Mouse (Mus musculus): ENCODE measurements around the gene Mrap2. TPM values are rescaled to one million over a fixed set of nuclear protein-coding genes. Genes with fewer than 3 reads are reported as not detected.
"Not testable (repeated sequence)": the region's sequence is repeated elsewhere in the genome, so short reads cannot be mapped to it uniquely, and the experiment has no call there.

The Mrap2 gene
- not detected in 2 replicates for polyA plus RNA-seq (2015; fragmentation: Nextera tagmentation; extraction: Ambion mirVana)

DNA sequence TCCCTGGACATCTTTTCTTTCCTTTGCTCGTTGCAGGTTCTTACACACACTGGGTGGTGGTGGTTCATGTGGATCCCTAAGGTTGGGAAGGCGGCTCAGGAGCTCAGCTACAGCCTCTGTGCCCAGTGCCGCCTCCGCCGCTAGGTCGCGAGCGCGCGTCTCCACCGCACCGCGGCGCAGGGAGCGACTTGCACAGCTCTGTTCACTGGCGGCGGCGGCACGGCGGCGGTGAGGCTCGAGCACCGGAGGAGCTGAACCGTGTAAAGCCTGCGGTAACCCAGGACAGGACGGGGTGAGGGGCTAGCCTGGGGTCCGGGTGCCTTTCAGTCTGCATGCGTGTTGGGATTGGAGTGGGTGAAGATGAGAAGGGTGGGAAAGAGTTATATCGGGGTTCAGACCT is at the start of gene Mrap2:
Gene Mrap2 (plus strand): TSS at position 201 of the 400 bp plus-strand sequence.
- Histone ChIP-seq H3K4me2 (peak within 1 kb of the TSS; percentile 78), H3K27me3 (replicated peaks) (peaks cover 59% of the 10 kb centered on the region), H3K4me3 (peak within 1 kb of the TSS; percentile 45), H3K27ac (replicated peaks) (no peak within 1 kb of the TSS), H3K9ac (peak within 1 kb of the TSS; percentile 58), H3K4me1 (peaks cover 13% of the 10 kb centered on the region), H3K9me3 (no peaks in the 10 kb centered on the region), H3K36me3 (no peaks in the 10 kb centered on the region)
- ATAC-seq (ENCODE audit: extremely low read depth, insufficient number of reproducible peaks, low FRiP score, low TSS enrichment): no peak
- 2% methylated on average over 29 of the region's 29 CpGs for WGBS

DNA sequence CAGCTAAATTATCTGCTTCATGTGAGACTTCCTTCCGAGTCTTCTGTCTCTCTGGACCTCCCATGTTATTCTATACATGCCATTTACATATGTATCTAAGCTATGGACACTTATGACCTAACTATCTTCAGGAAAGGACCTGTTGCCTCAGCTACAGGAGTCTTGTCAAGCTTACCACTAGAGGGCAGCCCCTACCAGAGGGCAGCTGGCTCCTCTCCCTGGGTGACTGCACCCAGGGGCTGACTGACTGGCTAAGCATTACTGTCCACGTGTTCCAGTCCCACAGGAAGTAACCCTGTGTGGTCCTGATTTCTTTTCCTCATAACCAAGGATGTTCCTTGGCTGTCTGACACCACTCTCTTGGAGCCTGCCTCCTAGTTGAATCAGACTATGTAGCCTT is 46.1 kb upstream of the Mrap2 start:
- 40% methylated on average over 2 of the region's 2 CpGs for WGBS

DNA sequence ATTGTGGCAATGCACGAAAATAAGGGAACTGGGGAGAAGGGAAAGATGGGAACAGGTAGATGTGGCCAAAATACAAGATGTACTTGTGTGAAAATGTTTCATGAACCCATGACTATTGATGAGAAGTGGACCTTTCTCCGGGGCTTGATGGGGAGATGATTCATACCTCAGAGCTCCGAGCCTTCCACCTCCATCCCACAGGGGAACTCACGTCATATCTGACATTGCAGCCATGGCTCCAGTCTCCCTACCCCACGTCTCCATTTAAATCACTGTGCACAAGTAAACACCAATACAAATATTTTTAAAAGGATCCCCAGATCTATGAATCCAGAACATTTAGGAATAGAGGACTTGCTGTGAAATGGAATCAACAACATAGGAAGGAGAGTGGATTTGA is 29.1 kb upstream of the Mrap2 start:
- no peak overlapping the region for H3K4me2 ChIP-seq
- no peak for ATAC-seq (ENCODE audit: extremely low read depth, insufficient number of reproducible peaks, low FRiP score, low TSS enrichment)
- no peaks in the 10 kb centered on the region for H3K27me3 ChIP-seq (replicated peaks)
- H3K9me3 ChIP-seq: no peaks in the 10 kb centered on the region
- H3K27ac ChIP-seq (replicated peaks): no peak overlapping the region
- WGBS: 73% methylated on average over 5 of the region's 5 CpGs
- no peak overlapping the region for H3K4me3 ChIP-seq
- no peaks in the 10 kb centered on the region for H3K4me1 ChIP-seq
- no peaks in the 10 kb centered on the region for H3K36me3 ChIP-seq
- no peak overlapping the region for H3K9ac ChIP-seq

More for the DNA sequence above, 46.1 kb upstream of the Mrap2 start:
- H3K4me2 ChIP-seq: no peak overlapping the region
- no peak overlapping the region for H3K27ac ChIP-seq (replicated peaks)
- ATAC-seq (ENCODE audit: extremely low read depth, insufficient number of reproducible peaks, low FRiP score, low TSS enrichment): no peak
- no peaks in the 10 kb centered on the region for H3K27me3 ChIP-seq (replicated peaks)
- H3K9ac ChIP-seq: no peak overlapping the region
- H3K9me3 ChIP-seq: no peaks in the 10 kb centered on the region
- H3K4me1 ChIP-seq: no peaks in the 10 kb centered on the region
- H3K4me3 ChIP-seq: no peak overlapping the region
- H3K36me3 ChIP-seq: no peaks in the 10 kb centered on the region

DNA sequence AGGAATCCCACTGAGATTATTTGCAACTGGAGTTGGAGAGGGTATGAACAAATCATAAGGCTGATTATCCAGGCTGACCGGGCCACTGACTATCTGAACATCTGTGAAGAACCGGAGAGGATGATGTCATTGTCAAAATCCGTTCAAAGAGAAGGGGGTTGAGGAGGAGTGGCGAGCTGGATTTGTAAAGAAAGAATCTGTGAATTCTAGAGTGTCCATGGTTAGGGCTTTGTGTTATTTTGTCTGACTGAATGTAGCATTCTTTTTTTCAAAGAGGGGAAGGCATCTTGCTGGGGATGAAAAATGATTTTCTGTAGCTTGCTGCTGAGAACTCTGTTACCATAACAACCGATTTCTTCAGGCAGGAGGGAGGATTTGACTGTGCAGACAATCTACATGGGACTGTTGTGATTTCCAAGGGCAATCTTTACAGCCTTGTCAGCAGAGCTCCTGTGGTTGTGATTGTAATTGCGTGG is 28.6 kb upstream of the Mrap2 start:
- whole genome bisulfite sequencing: 56% methylated on average over 6 of the region's 6 CpGs
- Histone ChIP-seq H3K36me3 (no peaks in the 10 kb centered on the region), H3K4me1 (no peaks in the 10 kb centered on the region), H3K27ac (replicated peaks) (no peak overlapping the region), H3K9me3 (no peaks in the 10 kb centered on the region), H3K27me3 (replicated peaks) (no peaks in the 10 kb centered on the region), H3K9ac (no peak overlapping the region), H3K4me2 (no peak overlapping the region), H3K4me3 (no peak overlapping the region)
- ATAC-seq (ENCODE audit: extremely low read depth, insufficient number of reproducible peaks, low FRiP score, low TSS enrichment): no peak

DNA sequence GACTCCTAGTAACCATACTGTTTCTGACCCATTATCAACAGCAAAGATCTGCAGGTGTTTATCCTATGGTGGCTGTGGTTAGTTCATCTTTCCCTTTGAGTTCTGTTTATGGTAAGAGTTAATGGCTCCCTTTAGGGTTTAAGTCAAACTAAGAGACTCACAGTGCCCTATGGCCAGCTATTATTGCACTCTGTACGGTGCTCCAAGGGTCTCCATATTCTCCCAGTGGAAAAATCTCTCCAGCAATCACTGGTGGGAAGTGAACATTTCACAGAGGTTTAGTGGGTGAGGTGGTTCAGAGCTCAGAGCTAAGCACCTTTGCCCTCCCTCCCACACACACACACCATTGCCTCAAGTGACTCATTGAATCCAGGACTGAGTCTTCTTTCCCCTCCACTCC is 28.1 kb upstream of the Mrap2 start:
- H3K4me3 ChIP-seq: no peak overlapping the region
- H3K4me2 ChIP-seq: no peak overlapping the region
- no peaks in the 10 kb centered on the region for H3K27me3 ChIP-seq (replicated peaks)
- H3K27ac ChIP-seq (replicated peaks): no peak overlapping the region
- no peaks in the 10 kb centered on the region for H3K36me3 ChIP-seq
- no peaks in the 10 kb centered on the region for H3K9me3 ChIP-seq
- 80% methylated on average over 1 of the region's 1 CpGs for WGBS
- H3K4me1 ChIP-seq: no peaks in the 10 kb centered on the region
- ATAC-seq (ENCODE audit: extremely low read depth, insufficient number of reproducible peaks, low FRiP score, low TSS enrichment): no peak
- H3K9ac ChIP-seq: no peak overlapping the region

DNA sequence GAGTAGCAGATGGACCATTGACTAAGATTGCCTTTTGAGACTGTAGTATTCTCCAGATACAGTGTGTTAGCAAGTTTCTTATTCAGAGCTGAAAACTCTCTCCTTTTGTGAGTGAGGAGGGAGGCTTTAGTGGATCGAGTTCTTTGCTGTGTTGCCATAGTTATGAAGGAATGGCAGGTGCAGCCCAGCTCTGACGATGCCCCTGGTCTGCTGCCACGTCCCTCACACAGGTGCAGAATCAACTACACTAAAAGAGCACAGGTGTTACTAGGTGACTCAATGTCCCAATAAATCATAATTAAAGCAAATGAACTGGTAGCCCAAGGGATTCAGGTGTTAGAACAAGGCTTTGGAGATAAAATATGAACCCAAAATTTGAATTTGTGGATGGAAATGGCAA is 25.1 kb upstream of the Mrap2 start:
- H3K4me3 ChIP-seq: no peak overlapping the region
- no peaks in the 10 kb centered on the region for H3K27me3 ChIP-seq (replicated peaks)
- no peaks in the 10 kb centered on the region for H3K4me1 ChIP-seq
- no peak overlapping the region for H3K9ac ChIP-seq
- no peaks in the 10 kb centered on the region for H3K36me3 ChIP-seq
- no peak overlapping the region for H3K4me2 ChIP-seq
- H3K9me3 ChIP-seq: no peaks in the 10 kb centered on the region
- no peak for ATAC-seq (ENCODE audit: extremely low read depth, insufficient number of reproducible peaks, low FRiP score, low TSS enrichment)
- WGBS: 68% methylated on average over 3 of the region's 3 CpGs
- no peak overlapping the region for H3K27ac ChIP-seq (replicated peaks)

DNA sequence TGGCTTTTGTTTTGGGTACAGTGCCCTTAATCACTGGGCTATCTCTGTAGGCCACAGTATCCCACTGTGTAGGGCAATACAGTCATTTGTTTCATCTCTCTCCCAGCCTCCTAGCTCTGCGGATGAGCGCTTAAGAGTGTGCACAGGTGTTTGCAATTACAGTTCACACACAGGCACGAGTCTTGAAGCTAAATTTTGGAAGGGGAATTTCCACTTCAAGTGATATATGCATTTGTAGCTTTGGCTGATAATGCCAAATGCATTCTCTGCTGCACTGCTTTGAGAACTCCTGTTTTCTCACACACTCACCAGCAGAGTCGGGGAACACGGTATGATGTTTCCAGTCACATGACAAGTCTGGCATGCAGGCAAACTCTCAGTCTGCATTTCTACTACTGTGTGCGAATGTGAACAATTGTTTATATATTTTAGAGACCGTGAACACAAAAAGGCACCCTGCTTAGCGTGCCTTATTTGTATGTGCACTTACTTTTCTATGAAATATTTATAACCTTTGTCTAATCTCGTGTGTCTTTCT is 22.1 kb upstream of the Mrap2 start:
- WGBS: 58% methylated on average over 9 of the region's 9 CpGs
- H3K4me1 ChIP-seq: no peaks in the 10 kb centered on the region
- no peaks in the 10 kb centered on the region for H3K36me3 ChIP-seq
- no peaks in the 10 kb centered on the region for H3K27me3 ChIP-seq (replicated peaks)
- ATAC-seq (ENCODE audit: extremely low read depth, insufficient number of reproducible peaks, low FRiP score, low TSS enrichment): no peak
- H3K4me2 ChIP-seq: no peak overlapping the region
- H3K9me3 ChIP-seq: no peaks in the 10 kb centered on the region
- no peak overlapping the region for H3K27ac ChIP-seq (replicated peaks)
- H3K4me3 ChIP-seq: no peak overlapping the region
- H3K9ac ChIP-seq: no peak overlapping the region

DNA sequence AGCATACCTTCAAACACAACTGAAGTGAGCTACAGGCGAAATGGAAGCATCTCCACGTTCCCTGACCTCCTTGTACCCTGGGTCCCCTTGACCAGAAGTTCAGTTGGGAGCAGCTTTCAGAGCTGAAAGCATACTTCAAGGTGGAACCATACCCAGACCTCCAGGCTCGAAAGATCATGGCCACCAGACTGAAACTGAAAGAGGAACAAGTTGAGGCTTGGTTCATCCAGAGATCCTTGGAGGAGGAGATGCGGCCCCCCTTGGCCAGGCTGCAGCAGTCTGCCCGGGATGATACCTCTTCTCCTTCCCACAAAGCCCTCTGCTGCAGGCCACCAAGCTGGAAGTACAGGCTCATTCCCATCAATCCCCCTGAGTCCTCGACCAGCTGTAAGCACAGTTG is 17.1 kb upstream of the Mrap2 start:
- WGBS: 66% methylated on average over 6 of the region's 6 CpGs
- ATAC-seq (ENCODE audit: extremely low read depth, insufficient number of reproducible peaks, low FRiP score, low TSS enrichment); H3K27ac ChIP-seq (replicated peaks); H3K4me1 ChIP-seq; H3K9ac ChIP-seq; H3K9me3 ChIP-seq; H3K36me3 ChIP-seq; H3K4me2 ChIP-seq; H3K27me3 ChIP-seq (replicated peaks); H3K4me3 ChIP-seq: not testable (repeated sequence)

DNA sequence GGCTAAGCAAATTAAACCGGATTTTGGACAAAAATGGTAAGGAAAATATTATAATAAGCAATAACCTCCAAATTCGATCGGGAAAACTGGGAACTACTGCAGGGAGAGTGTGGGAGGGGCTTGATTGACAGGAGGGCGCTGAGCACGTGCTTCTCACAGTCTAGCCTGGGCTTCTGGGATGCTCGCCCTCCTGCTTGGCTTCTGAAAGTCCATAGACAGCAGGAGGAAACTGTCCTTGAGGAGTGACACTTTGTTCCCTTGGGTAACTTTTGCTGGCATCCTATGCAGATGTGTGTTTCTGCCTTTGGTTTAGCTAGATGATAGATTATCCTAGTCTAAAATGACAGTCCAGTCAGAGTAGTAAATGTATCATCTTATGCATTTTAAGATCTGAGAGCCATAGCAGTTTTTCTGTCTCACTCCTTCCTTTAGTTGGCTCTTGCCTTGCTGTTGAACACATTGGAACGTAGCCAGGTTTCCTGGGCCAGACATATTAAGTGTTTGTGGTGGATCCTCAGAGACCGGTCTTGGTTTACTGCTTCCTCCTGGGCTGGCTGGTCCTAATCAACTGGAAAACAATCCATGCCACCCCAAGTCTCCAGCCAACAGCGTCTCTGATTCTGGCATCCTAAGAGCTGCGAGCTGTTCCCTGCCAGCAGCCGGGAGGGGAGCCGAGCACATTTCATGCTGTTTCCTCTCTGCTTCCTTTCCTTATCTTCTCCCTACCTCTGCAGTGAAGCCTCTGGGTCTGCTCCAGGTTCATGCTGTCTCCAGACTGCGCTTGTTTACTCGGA is 8.1 kb upstream of the Mrap2 start:
- H3K36me3 ChIP-seq: no peaks in the 10 kb centered on the region
- no peak for ATAC-seq (ENCODE audit: extremely low read depth, insufficient number of reproducible peaks, low FRiP score, low TSS enrichment)
- peaks cover 7% of the 10 kb centered on the region; the same call in 1 of the 2 replicates for H3K4me1 ChIP-seq
- H3K27ac ChIP-seq (replicated peaks): no peak overlapping the region
- no peak overlapping the region for H3K9ac ChIP-seq
- no peaks in the 10 kb centered on the region for H3K9me3 ChIP-seq
- no peak overlapping the region for H3K4me3 ChIP-seq
- no peak overlapping the region for H3K4me2 ChIP-seq
- WGBS: 48% methylated on average over 14 of the region's 14 CpGs
- peaks cover 13% of the 10 kb centered on the region; the same call in 1 of the 2 replicates for H3K27me3 ChIP-seq (replicated peaks)

DNA sequence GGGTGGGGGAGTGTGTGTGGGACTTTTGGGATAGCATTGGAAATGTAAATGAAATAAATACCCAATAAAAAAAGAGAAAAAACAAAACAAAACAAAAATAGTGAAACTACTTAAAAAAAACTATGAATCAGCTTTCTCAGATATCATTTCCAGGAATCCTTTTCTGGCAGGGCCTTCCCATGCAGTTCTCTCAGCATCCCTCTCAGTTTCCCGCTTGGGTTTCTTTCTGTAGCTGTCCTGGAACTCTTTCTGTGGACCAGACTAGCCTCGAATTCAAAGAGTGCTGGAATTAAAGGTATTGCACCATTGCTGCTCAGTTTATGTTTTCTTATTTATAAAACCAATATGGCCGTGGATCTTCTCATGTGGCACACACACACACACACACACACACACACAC is 1.0 kb upstream of the Mrap2 start:
- peaks cover 59% of the 10 kb centered on the region for H3K27me3 ChIP-seq (replicated peaks)

DNA sequence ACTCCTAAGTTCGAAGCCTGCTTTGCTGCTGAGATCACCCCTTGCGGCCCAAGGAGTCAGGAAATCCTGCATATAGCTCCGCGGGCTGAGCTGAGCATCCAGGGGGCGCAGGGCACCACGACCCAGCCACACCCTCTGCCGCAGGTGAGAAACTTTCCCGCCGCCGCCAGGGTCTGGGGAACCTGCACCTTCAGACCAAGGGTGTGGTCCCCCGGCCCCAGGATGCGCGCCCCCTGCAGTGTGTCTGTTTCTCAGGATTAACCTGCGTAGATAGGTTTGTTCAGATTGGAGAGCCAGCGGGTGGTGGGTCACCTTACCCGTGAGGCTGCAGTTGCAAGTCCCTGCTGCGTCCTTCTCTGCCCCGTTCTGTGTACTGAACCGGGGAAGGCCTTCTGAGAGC is 426 bp downstream of the Mrap2 start:
- Histone ChIP-seq H3K4me2 (peak overlapping the region; percentile 78), H3K4me1 (peaks cover 13% of the 10 kb centered on the region), H3K9ac (peak overlapping the region; percentile 58), H3K36me3 (no peaks in the 10 kb centered on the region), H3K9me3 (no peaks in the 10 kb centered on the region), H3K27ac (replicated peaks) (no peak overlapping the region), H3K4me3 (peak overlapping the region; percentile 45), H3K27me3 (replicated peaks) (peaks cover 56% of the 10 kb centered on the region)
- no peak for ATAC-seq (ENCODE audit: extremely low read depth, insufficient number of reproducible peaks, low FRiP score, low TSS enrichment)
- 2% methylated on average over 19 of the region's 19 CpGs for WGBS

More for the DNA sequence above, 1.0 kb upstream of the Mrap2 start:
- Histone ChIP-seq H3K4me3 (no peak overlapping the region), H3K27ac (replicated peaks) (no peak overlapping the region), H3K9me3 (no peaks in the 10 kb centered on the region), H3K4me2 (no peak overlapping the region), H3K4me1 (peaks cover 13% of the 10 kb centered on the region), H3K36me3 (no peaks in the 10 kb centered on the region), H3K9ac (no peak overlapping the region)
- ATAC-seq (ENCODE audit: extremely low read depth, insufficient number of reproducible peaks, low FRiP score, low TSS enrichment): no peak
- WGBS: 70% methylated on average over 3 of the region's 3 CpGs

DNA sequence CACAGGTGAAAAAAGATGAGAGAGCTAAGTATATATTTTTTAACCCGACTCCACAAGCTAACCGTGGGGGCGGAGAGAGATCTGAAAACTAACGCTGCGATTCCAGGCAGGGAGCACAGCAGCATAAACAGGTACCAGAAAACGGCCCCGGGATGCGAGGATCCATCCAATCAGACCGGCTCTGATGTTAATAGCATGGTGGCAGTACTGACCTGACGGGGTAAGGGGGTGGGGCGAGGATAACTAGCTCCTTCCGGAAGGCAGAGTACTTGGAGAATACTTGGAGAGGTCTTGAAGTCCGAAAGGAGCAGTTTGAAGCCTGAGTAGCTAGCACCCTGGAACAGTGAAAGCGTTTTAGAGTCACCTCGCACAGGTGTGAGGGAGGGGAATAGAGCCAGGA is 1.1 kb downstream of the Mrap2 start:
- Histone ChIP-seq H3K9ac (no peak overlapping the region), H3K27ac (replicated peaks) (no peak overlapping the region), H3K36me3 (no peaks in the 10 kb centered on the region), H3K4me1 (peaks cover 13% of the 10 kb centered on the region), H3K4me2 (peak overlapping the region; percentile 78), H3K4me3 (peak overlapping the region; percentile 45), H3K9me3 (no peaks in the 10 kb centered on the region), H3K27me3 (replicated peaks) (peaks cover 53% of the 10 kb centered on the region)
- WGBS: 5% methylated on average over 15 of the region's 15 CpGs
- no peak for ATAC-seq (ENCODE audit: extremely low read depth, insufficient number of reproducible peaks, low FRiP score, low TSS enrichment)

All from heart, embryonic 13.5 days (tissue).